Mouse (Mus musculus) olfactory bulb, adult 2 months (tissue): ENCODE measurements around the gene Mesp1. TPM values are rescaled to one million over a fixed set of nuclear protein-coding genes. Genes with fewer than 3 reads are reported as not detected.

Experiments
- H3K27ac ChIP-seq: fragments of 200-500 bp; 2 replicates; pipeline ENCODE4 v1.5.1; 2012; ENCODE audit warnings: low read depth, low read length; ENCODE audit not compliant: insufficient read depth
- H3K4me1 ChIP-seq: fragments of 200-500 bp; 2 replicates; pipeline ENCODE4 v1.6.1; 2012; ENCODE audit warnings: low read length; ENCODE audit not compliant: control insufficient read depth, insufficient read depth
- H3K4me3 ChIP-seq: fragments of 200-500 bp; 2 replicates; pipeline ENCODE4 v1.5.1; 2012; ENCODE audit warnings: mild to moderate bottlenecking, low read depth, low read length, moderate library complexity; ENCODE audit not compliant: insufficient read depth
- CTCF ChIP-seq: fragments of 200-500 bp; IDR thresholded peaks from 2 replicates; pipeline ENCODE4 v1.5.1; 2012; ENCODE audit warnings: low read depth, mild to moderate bottlenecking, low read length, moderate library complexity; ENCODE audit not compliant: insufficient read depth
- POLR2A ChIP-seq: fragments of 200-500 bp; IDR thresholded peaks from 2 replicates; pipeline ENCODE4 v1.6.1; 2012; ENCODE audit warnings: mild to moderate bottlenecking, low read depth, low read length, moderate library complexity; ENCODE audit not compliant: insufficient read depth
- WGBS: fragments of 180-500 bp; shearing (Covaris S2); methylation state at CpG from one replicate; pipeline ENCODE4 v1.1.7; 2018; 5-methylcytosine and 5-hydroxymethylcytosine counted together
- polyA plus RNA-seq: library from polyadenylated mRNA; stranded (reverse); fragments of >200 nt; gene quantifications from 2 replicates; pipeline ENCODE4 v1.2.4, GENCODE M21; 2012; ENCODE audit warnings: low replicate concordance; ENCODE audit not compliant: missing spikeins, insufficient read depth, insufficient read length

Mesp1 gene
- polyA plus RNA-seq, 1 experiment: not detected

GRCm38 (mm10) chr7:79747659-79748058 is 45.9 kb downstream of the Mesp1 start:
- Histone ChIP-seq H3K4me3 (no peak overlapping the region), H3K27ac (no peak overlapping the region), H3K4me1 (0 out of 2 replicates have a peak, but pooled peaks cover 2% of the 10 kb centered on the region)
- TF ChIP-seq POLR2A: no peak
- TF ChIP-seq CTCF: no peak
- 79% methylated on average over 6 of the region's 6 CpGs for WGBS

- no peak overlapping the region for H3K4me3 ChIP-seq
- 0 out of 2 replicates have a peak, but pooled peaks cover 2% of the 10 kb centered on the region for H3K4me1 ChIP-seq
- 82% methylated on average over 5 of the region's 5 CpGs for WGBS
- TF ChIP-seq CTCF (no peak), POLR2A (no peak)
- no peak overlapping the region for H3K27ac ChIP-seq
These were observed 49.0 kb downstream of the Mesp1 start for GRCm38 (mm10) chr7:79744585-79744984.

- H3K4me1 ChIP-seq: 0 out of 2 replicates have a peak, but pooled peaks cover 2% of the 10 kb centered on the region
- no peak for TF ChIP-seq CTCF
- TF ChIP-seq POLR2A: no peak
- H3K4me3 ChIP-seq: no peak overlapping the region
- WGBS: 88% methylated on average over 9 of the region's 9 CpGs
- no peak overlapping the region for H3K27ac ChIP-seq
These were observed 49.5 kb downstream of the Mesp1 start for GRCm38 (mm10) chr7:79744051-79744450.

- TF ChIP-seq CTCF (no peak), POLR2A (no peak)
- WGBS: 2% methylated on average over 46 of the region's 46 CpGs
- Histone ChIP-seq H3K4me1 (0 out of 2 replicates have a peak, but pooled peaks cover 2% of the 10 kb centered on the region), H3K4me3 (peak within 1 kb of the TSS; percentile 61), H3K27ac (no peak within 1 kb of the TSS)
These were observed 50.7 kb downstream of the Mesp1 start, which contains the start of the genes Pex11a and Wdr93 for GRCm38 (mm10) chr7:79742659-79743536. Gene Pex11a (minus strand): TSS chr7:79743131. Gene Wdr93 (plus strand): TSS chr7:79743163.

- 0 out of 2 replicates have a peak, but pooled peaks cover 2% of the 10 kb centered on the region for H3K4me1 ChIP-seq
- H3K4me3 ChIP-seq: peak overlapping the region; percentile 61
- WGBS: 12% methylated on average over 11 of the region's 11 CpGs
- TF ChIP-seq POLR2A (no peak), CTCF (no peak)
- H3K27ac ChIP-seq: no peak overlapping the region
These were observed 51.3 kb downstream of the Mesp1 start for GRCm38 (mm10) chr7:79742277-79742658.

Other genes starting within 250 kb of the Mesp1 start
- not detected in 2 replicates for gene Rhcg, start 176.1 kb downstream of the Mesp1 start, polyA plus RNA-seq
- not detected in 2 replicates for gene Ticrr, start 133.6 kb downstream of the Mesp1 start, polyA plus RNA-seq
- not detected in 2 replicates for gene Kif7, start 78.1 kb downstream of the Mesp1 start, polyA plus RNA-seq
- not detected in 2 replicates for gene Plin1, start 60.9 kb downstream of the Mesp1 start, polyA plus RNA-seq
- not detected in 2 replicates for gene Pex11a, start 50.7 kb downstream of the Mesp1 start, polyA plus RNA-seq
- not detected in 2 replicates for gene Wdr93, start 50.6 kb downstream of the Mesp1 start, polyA plus RNA-seq
- gene Mesp2, start 16.9 kb upstream of the Mesp1 start, polyA plus RNA-seq: not detected in 2 replicates
- gene Anpep, start 67.3 kb upstream of the Mesp1 start, polyA plus RNA-seq: not detected in 2 replicates
- gene Ap3s2, start 126.9 kb upstream of the Mesp1 start, polyA plus RNA-seq: not detected in 2 replicates
- gene Arpin, start 141.6 kb upstream of the Mesp1 start, polyA plus RNA-seq: not detected in 2 replicates
- not detected in 2 replicates for gene Zfp710, start 231.0 kb upstream of the Mesp1 start, polyA plus RNA-seq